Mouse (Mus musculus) R1 (cell line): ENCODE measurements around the gene Golim4.

ENCODE experiments used
- DNase-seq: peaks from one replicate; pipeline ENCODE4 v3.0.0-alpha.2; 2018; ENCODE audit warnings: low read depth, low spot score

The Golim4 gene

GRCm38 (mm10) chr3:75925123-75925522 is 31.6 kb downstream of the Golim4 start:
- DNase-seq: no peak

GRCm38 (mm10) chr3:75917770-75918503 is 38.8 kb downstream of the Golim4 start:
- DNase-seq: no peak

- DNase-seq: no peak
Measured at GRCm38 (mm10) chr3:75912786-75913185, 44.0 kb downstream of the Golim4 start.

GRCm38 (mm10) chr3:75910768-75911167 is 46.0 kb downstream of the Golim4 start:
- DNase-seq: no peak

- peak; percentile 32 for DNase-seq
Measured at GRCm38 (mm10) chr3:75910257-75910656, 46.5 kb downstream of the Golim4 start.

- peak; percentile 34 for DNase-seq
Measured at GRCm38 (mm10) chr3:75901903-75902598, 54.7 kb downstream of the Golim4 start.

GRCm38 (mm10) chr3:75895075-75895474 is 61.7 kb downstream of the Golim4 start:
- DNase-seq: no peak

- DNase-seq: no peak
Measured at GRCm38 (mm10) chr3:75891581-75891980, 65.2 kb downstream of the Golim4 start.

- no peak for DNase-seq
Measured at GRCm38 (mm10) chr3:75889323-75889722, 67.4 kb downstream of the Golim4 start.

GRCm38 (mm10) chr3:75881582-75881981 is 75.2 kb downstream of the Golim4 start:
- DNase-seq: no peak

- DNase-seq: peak; percentile 53
Measured at GRCm38 (mm10) chr3:75879269-75879668, 77.5 kb downstream of the Golim4 start.

- no peak for DNase-seq
Measured at GRCm38 (mm10) chr3:75868886-75869285, 87.9 kb downstream of the Golim4 start.

GRCm38 (mm10) chr3:75864203-75864602 is 92.5 kb downstream of the Golim4 start:
- DNase-seq: no peak

- peak; percentile 66 for DNase-seq
Measured at GRCm38 (mm10) chr3:75861677-75862076, 95.1 kb downstream of the Golim4 start.

GRCm38 (mm10) chr3:75860760-75861159 is 96.0 kb downstream of the Golim4 start:
- no peak for DNase-seq

- no peak for DNase-seq
Measured at GRCm38 (mm10) chr3:75835286-75835967, 121.3 kb downstream of the Golim4 start.

- DNase-seq: no peak
Measured at GRCm38 (mm10) chr3:75834827-75835226, 121.9 kb downstream of the Golim4 start.
